ENCODE assay signal across 13 mouse cellular contexts in the genomic region with DNA sequence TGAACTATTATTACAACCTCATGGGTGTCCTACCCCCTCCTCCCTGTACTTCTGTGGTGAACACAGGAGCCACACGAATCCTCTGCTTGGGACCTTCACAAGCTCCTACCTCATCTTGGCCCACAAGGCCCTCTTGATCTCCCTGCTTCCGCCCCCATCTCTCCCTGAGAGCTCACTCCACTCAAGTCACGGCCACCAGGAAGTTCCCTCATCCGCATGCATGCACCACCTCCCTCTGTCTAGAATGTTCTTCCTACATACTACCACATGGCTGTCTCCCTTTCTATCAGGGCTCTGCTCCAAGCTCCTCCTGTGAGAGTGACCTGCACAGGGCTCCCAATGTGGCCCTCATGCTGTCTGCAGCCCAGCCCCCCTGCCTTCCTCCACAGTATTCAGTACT. TPM values are rescaled to one million over a fixed set of nuclear protein-coding genes. Genes with fewer than 3 reads are reported as not detected.
DNase-seq lines count a peak whose midpoint lies in the region; ATAC-seq lines count a peak whose summit lies in the region.
"Had no signal": no experiment of that assay in that cellular context is flagged by ENCODE, and none has a peak within 500 bp of the region (broad histone marks: within the 10 kb centered on the region; RNA-seq: fewer than 3 reads in every experiment).

No protein-coding gene starts in this region.

- no peaks in the 10 kb centered on the region for H3K9me3 ChIP-seq in neural tube, embryonic 11.5 days (ENCODE audit: control insufficient read depth, low read length)
- H3K9me3 ChIP-seq in neural tube, embryonic 15.5 days (replicated peaks): no peaks in the 10 kb centered on the region

- WGBS in neural tube, embryonic 11.5 days: 72% methylated on average over 4 of the region's 4 CpGs
- WGBS in neural tube, embryonic 15.5 days: 71% methylated on average over 4 of the region's 4 CpGs

- peak overlapping the region; percentile 23; the same call in 1 of the 2 replicates for H3K27ac ChIP-seq in neural tube, embryonic 11.5 days (ENCODE audit: low read depth, low read length)
- H3K27ac ChIP-seq in neural tube, embryonic 15.5 days (replicated peaks): peak overlapping the region; percentile 30; the same call in 1 of the 2 replicates

- intact Hi-C loops in heart, postnatal 36 days (cut with DNase I): no loop called here

- H3K4me2 ChIP-seq in neural tube, embryonic 11.5 days (ENCODE audit: low read depth): no peak overlapping the region
- no peak overlapping the region for H3K4me2 ChIP-seq in neural tube, embryonic 15.5 days

- no peaks in the 10 kb centered on the region for H3K36me3 ChIP-seq in neural tube, embryonic 11.5 days (ENCODE audit: control insufficient read depth, insufficient read depth, low read length)
- peaks cover 3% of the 10 kb centered on the region; the same call in 1 of the 2 replicates for H3K36me3 ChIP-seq in neural tube, embryonic 15.5 days

- peaks cover 40% of the 10 kb centered on the region for H3K4me1 ChIP-seq in neural tube, embryonic 11.5 days (ENCODE audit: control insufficient read depth, insufficient read depth, low read length)
- peaks cover 54% of the 10 kb centered on the region for H3K4me1 ChIP-seq in neural tube, embryonic 15.5 days

- ATAC-seq in neural tube, embryonic 11.5 days (ENCODE audit: insufficient read depth, low FRiP score, low TSS enrichment): no peak
- ATAC-seq in neural tube, embryonic 15.5 days (ENCODE audit: low FRiP score): no peak
- ATAC-seq: intestine, postnatal 0 days had no signal

- no peak overlapping the region for H3K4me3 ChIP-seq in neural tube, embryonic 11.5 days (ENCODE audit: low read depth, low read length)
- no peak overlapping the region for H3K4me3 ChIP-seq in neural tube, embryonic 15.5 days (replicated peaks)
- H3K4me3 ChIP-seq: myocyte had no signal

- H3K27me3 ChIP-seq in neural tube, embryonic 11.5 days (ENCODE audit: control insufficient read depth, insufficient read depth, low read length): no peaks in the 10 kb centered on the region
- H3K27me3 ChIP-seq in neural tube, embryonic 15.5 days (replicated peaks): no peaks in the 10 kb centered on the region

- peak; percentile 52 for DNase-seq in cerebellum, adult 11-12 months
- no peak for DNase-seq in cerebellum, postnatal 4 days (ENCODE audit: low spot score in 2 of 2)
- peak; percentile 28 for DNase-seq in heart, postnatal 4 days
- no peak for DNase-seq in heart, postnatal 36 days
- no peak for DNase-seq in neural tube, embryonic 11.5 days (ENCODE audit: low spot score)
- no peak for DNase-seq in neural tube, embryonic 10.5 days (ENCODE audit: extremely low spot score, low spot score)
- DNase-seq in adrenal gland, postnatal 36 days: no peak
- DNase-seq: layer of hippocampus, adult 9-11 months; lung, postnatal 10 days; right cerebral cortex, adult 18-20 months had no signal

- no peak overlapping the region for H3K9ac ChIP-seq in neural tube, embryonic 11.5 days (ENCODE audit: low read length)
- H3K9ac ChIP-seq in neural tube, embryonic 15.5 days (replicated peaks): no peak overlapping the region

RNA-seq across cellular contexts. Expression of gene Arhgef10l, which starts 36.8 kb away (rescaled TPM):
- 10 to 100 TPM; 45.9 to 46.7 TPM for total RNA-seq in heart, postnatal 4 days (2021)
- total RNA-seq in heart, postnatal 36 days (2021): 10 to 100 TPM; 62.5 to 65.0 TPM
- 20.1 and 25.3 TPM in 2 replicates for polyA plus RNA-seq in neural tube, embryonic 11.5 days (2014; fragmentation: Nextera tagmentation; extraction: Ambion mirVana)
- polyA plus RNA-seq in neural tube, embryonic 15.5 days (2015; fragmentation: Nextera tagmentation; extraction: Ambion mirVana): 23.6 and 26.4 TPM in 2 replicates
- total RNA-seq in adrenal gland, postnatal 36 days (2021): 10 to 100 TPM; 11.9 to 17.7 TPM

Comparison
In these comparisons a context has a peak if more than half of its experiments do, and no peak if none do; other contexts are left out.
1. DNase-seq: peak in cerebellum, adult 11-12 months (single experiment) and heart, postnatal 4 days (single experiment); none in cerebellum, postnatal 4 days (0 of 2), heart, postnatal 36 days (0 of 2), neural tube, embryonic 11.5 days (single experiment), neural tube, embryonic 10.5 days (single experiment) and adrenal gland, postnatal 36 days (0 of 2).